Mouse (Mus musculus) 416B (cell line): ENCODE measurements at regions not wholly inside any gene's neighbourhood (a gene's known extent, or its start where the extent isn't known, plus 50 kb on each side); places are given as distances from the start of the nearest gene placed in this dataset.
A peak's percentile ranks its signal among the peaks of the same experiment; 100 is the strongest.
"Not testable (repeated sequence)": the region's sequence is repeated elsewhere in the genome, so short reads cannot be mapped to it uniquely, and the experiment has no call there.

Experiments
- DNase-seq: peaks from one replicate; pipeline ENCODE4 v3.0.0; 2011; ENCODE audit warnings: low read depth

DNA sequence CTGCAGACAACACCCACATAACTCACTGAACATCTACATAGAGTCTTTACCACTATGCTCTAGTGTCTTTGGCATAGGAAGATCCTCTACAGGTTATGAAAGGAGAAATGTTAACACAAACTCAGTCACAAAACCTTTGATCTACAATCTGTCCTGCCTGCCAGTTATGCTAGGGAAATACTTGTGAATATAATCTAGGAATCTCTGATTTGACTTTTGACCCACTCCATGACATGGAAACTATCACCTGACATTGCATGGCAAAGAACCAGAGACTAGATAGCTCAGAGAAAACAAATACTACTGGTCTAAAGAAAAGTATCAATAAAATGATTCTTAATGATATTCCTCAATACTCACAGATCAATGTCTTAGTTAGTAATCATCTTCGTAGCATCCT, 524.3 kb upstream of the Kif18a start:
- DNase-seq, result no peak

DNA sequence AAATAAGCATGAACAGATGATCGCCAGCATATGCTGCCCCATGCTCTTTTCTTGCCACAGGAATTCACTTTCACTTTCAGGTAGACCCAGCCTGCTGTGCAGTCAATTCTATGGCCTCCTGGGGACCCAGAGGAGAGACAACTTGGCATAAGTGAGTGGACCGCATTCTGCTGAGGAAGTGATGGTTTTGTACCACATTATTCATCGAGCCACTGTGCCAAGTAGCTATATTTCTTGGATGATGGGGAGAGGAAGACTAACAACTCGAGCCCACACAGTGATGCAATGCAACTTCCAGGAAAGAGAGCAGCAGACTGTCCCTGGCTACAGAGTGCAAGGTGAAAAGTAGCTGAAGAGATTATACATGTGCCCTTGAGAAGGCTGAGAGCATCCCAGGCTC, 515.8 kb upstream of the Kif18a start:
- peak; percentile 18 for DNase-seq

DNA sequence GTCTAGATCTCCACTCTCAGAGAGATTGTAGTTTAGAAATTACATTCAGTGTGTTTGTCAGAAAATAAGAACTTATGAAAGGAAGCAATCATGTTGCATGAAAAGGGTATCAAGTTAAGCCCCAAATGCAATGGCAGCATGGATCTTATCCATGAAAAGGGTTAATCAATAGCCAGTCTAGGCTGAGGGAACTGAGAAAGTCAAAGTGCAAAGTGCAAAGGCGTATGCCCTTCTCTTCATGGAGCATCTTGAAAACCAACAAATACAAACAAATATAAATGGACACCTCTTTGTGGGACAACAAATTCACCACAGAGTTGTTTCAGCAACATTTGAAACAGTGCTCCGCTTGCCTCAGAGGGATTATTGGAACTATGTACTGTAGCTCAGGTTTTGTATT, 514.1 kb upstream of the Kif18a start:
- DNase-seq, result no peak

DNA sequence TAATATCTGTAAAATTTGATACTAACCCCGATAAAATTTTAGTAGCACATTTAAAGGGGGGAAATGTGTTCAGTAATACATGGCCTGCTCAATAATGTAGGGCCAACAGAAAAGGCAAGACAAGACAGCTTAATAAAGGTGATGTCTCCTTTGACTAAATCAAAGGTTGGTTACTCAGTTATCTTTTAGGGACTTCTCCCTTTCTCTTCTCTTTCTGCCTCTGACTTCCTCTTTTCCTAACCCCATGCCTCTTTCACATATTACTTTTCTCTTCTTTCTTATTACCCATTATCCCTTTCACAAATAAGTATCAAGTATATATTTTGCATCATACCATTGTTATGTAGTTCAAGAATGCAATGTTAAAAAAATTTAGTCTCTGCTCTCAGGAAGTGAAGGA, 510.2 kb upstream of the Kif18a start:
- DNase-seq, result no peak

DNA sequence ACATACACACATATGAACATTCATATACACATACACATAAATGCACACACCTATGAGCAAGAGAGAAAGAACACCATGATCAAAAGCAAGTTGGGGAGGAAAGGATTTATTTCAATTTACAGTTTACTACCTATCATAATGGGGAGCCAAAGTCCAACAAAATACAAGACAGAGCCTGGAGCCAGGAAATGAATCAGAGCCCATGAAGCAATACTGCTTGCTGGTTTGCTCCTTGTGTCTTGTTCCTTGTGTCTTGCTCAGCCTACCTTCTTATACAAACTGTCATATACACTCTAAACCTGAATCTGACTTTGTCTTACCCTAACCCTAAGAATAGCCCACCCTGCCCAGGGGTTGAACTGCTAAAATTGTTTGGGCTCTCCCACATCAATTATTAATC, 497.1 kb upstream of the Kif18a start:
- peak; percentile 17 for DNase-seq

DNA sequence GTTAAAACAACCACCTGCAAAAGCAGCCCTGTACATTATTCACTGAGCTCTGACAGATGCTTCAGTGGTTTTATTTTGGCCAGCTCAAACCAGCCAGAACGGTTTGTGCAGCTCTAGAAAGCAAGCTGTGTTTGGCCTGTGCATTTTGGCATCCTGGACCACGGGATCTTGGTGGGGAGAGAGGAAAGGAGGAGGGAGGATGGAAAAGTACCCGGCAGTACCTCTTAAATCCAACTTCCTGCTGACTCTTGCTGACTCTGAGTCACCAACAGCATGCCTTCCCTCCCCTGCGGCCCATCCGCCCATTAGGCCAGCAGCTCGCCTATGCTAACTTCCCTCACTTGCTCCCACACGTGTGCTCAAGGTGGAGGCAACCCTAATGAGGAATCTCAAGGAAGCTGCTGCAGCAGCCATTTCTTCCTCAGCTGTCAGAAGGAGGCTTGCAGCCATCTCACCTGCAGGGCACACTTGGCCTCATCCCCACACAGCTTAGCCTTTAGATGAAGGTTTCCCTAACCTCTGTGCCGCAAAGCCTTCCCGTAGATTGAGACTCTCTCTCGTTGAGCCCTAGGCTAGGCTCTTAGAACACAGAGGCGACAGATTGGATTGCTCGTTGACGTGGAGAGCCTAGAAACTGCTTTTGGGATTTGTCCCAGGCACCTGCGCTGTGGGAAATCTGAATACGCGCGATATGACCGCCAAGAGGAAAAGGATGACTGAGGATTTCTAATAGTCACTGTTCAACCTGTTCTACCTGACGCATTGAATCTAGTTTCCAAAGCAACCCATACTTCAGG, 495.2 kb upstream of the Kif18a start:
- no peak for DNase-seq

DNA sequence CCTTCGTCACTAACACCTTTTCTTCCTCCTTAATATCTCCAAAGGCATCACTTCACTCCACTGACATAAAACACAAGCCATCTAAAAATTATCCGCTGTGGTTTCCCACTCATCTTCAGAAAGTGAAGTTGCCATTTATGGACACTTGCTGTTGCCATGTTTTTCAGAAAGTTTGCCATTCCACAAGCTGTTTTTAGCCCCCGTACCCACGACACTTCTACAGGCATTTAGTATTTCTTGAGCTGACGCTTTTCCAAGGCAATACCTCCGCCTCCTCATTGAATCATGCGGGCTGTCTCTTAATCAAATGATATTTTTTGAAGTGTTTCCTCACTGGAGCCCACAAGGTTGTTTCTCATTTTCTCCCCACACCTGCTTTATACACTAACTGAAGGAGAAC, 491.4 kb upstream of the Kif18a start:
- DNase-seq, result no peak

DNA sequence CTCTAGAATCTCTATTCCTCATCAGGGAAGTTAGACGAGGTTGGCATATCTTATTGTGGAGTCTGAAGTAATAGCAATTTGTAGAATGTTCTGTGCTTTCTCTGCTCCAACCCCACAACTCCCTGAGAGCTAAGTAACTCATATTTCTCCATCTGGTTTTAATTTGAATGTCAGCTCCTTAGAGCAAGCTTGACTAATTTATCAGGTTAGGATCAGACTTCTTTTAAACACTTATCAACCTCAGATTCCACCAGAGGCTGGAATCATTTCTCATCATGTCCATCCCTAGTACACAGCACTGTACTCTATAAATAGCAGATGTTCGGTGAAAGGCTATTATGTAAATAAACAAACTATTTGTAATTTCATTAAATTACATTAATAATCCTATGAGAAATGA, 485.4 kb upstream of the Kif18a start:
- DNase-seq, result no peak

DNA sequence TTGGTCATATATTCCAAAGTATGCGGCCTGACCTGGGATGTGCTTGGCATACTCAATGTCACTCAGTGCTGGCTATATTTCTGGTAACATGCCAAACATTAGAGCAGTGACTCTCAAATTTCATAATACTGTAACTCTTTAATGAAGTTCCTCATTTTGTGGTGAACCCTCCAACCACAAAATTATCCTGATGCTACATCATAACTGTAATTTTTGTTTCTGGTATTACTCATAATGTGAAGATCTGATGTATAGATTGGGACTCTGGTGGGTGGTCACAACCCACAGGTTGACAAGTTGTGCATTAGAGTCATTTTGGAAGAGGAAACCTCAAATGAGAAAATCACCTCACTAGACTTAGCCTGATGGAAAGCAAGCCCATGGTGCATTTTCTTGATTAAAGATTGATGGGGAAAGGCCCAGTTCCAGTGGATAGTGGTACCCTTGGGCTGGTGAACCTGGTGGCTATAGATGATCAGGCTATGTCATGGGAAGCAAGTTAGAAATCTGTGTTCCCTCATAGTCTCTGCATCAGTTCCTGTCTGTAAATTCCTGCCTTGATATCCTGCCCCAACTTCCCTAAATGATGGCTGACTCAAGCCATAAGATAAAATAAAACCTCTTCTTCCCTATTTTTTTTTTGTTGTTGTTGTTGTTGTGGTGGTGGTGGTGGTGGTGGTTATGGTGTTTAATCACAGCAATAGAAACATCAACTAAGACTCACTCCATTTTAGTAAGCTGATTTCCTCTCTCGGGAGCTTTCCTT, 483.5 kb upstream of the Kif18a start:
- DNase-seq, result peak; percentile 87

DNA sequence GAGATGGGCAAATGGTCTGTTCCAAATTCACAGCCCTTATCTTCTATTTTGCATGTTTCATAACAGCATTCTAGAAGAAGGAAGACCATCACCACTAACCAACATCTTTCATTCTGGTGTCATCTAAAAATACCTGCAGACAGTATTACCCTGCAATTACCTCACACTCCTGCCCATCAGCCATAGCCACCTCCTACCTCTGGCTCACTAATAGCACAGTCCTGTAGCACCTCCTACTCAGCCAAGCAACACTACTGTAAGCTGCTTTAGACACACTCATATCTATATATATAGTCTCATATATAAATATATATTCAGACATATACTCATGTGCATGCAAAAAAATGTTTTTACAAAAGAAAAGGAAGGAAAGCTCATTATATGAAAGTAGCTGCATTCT, 468.2 kb upstream of the Kif18a start:
- no peak for DNase-seq

DNA sequence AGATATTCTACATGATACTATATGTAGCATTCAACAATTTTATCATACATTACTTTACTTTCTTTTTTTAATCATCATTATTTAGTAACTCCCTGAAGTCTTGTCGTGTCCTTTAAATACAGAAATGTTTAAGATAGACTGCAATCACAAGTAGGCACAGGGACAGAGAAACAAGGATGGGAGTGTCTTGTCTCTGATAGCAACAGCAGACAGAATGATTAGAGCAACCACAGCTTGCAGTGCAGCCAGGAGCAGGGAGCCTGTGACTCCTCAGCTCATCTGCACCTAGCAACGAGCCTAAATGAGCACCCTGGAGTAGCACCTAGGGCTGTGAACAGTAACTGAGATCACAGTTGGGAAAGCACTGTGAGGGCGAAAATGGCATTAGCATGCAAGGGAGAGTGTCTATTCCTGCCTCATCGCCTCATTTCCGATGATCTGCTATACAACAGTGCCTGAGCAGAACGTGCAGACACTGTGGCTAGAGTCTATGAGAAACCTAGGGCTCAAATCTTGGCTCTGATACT, 467.4 kb upstream of the Kif18a start:
- no peak for DNase-seq

DNA sequence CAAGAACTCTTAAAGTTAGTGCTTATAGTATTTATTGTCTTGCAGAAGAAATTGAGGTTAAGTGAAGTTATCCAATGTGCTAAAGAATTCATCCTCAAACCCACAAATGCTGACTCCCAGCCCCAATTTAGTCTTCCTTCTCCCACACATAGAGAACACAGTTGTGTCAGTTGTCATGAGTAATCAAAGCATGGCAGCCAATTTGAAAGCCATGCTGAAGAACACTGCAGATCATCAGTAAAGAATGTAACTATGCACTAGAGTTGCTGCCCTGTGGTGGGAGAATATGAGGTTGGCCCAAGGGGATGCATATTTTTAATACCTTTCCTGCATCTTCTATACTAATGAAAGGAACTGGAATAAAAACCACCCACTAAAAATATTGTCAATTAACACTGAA, 464.0 kb upstream of the Kif18a start:
- no peak for DNase-seq

DNA sequence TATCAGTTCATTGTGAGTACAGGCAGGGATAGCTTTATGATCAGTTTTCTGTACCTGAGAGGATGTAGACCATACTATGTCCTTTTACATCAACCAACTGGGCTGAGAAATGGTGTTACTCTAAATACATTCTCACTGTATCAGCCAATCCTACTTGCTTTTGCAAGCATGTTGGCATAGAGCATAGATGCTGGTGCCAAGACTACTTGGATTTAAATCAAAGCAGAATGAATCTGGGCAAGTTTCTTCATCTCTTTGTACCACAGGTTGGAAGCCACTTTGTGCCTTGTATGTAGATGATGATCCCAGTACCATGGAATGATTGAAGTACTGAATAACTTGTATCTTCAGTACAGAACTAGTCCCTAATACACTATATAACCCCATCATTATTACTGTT, 456.5 kb upstream of the Kif18a start:
- no peak for DNase-seq

DNA sequence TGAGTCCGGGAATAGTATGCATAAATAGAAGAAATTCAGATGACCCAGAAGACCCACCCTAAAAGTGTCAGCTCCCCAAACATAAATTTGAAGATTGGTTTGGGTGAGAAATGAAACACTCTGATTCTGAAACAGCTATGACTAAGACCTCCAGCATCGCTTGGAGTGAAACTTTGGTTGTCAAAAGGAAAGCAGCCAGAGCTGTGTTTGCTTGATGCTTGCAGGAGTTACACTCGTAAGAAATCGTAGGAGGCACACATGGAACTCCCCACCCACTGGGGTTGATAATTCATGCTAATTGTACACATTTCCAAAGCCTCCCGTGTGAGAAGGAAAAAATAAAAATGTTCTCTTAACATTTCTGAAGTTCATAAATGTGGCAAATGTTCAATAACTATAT, 454.6 kb upstream of the Kif18a start:
- no peak for DNase-seq

DNA sequence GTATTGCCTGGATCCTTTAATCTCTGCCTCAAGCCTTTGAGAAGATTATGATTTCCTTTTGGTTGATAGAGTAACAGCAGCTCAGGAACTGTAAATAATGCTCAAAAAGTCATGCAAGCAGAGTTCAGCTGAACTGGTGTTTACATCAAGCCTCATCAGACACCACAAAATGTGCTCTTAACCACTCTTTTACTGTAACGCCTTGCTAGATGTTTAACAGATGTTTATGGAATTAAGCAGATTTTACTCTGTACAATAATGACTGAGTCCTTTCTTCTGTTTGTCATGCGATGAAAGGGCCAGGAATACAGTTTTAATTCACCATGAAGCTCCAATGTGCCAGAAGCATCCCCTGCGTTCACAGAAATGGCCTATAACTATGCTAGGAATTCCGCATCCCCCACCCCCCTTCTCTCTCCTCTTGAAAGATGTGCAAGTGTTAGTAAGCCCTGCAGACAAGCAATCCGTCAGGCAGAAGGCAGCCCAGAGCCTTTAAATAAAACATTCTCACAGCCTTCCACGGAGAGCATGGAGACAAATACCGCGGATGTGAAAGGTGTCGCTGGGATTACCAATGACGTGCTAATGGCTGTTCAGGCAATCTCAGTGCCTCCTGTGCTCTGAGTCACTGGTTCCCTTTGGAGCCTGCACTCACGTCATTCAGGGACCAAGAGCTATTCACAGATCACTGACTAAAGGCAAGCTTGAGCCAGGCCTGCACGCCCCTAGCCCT, 453.3 kb upstream of the Kif18a start:
- no peak for DNase-seq

DNA sequence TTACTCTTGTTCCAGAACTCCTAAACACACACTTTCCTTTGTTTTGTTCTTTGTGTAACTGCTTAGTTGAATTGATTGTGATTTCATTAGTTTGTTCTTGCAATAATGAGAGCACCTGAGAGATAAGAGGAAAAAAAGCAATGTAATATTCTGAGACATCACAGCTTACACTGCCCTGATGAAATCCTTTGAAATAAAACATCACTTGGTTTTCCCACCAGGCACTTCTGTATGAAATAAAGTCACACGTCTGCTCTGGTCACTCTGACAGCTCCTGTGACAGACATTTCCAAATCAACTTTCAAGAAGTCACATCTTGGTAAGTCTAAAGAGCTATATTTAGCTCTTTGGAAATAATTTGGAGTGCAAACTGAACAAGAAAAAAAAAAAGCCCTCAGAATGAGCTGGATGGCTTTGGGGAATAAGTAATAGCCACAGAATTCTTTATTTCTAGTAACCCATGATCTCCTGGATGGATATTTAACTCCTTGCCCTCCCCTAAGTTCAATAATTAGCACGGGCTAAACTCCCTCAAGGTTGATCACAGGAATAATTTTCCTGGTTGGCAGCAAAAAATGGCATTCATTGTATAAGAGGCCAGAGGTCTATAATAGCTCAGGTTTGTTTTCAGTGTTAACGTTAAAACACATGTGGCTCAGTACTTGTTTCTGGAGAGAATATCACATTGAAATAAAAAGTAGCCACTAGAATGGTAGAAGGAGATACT, 452.4 kb upstream of the Kif18a start:
- no peak for DNase-seq

DNA sequence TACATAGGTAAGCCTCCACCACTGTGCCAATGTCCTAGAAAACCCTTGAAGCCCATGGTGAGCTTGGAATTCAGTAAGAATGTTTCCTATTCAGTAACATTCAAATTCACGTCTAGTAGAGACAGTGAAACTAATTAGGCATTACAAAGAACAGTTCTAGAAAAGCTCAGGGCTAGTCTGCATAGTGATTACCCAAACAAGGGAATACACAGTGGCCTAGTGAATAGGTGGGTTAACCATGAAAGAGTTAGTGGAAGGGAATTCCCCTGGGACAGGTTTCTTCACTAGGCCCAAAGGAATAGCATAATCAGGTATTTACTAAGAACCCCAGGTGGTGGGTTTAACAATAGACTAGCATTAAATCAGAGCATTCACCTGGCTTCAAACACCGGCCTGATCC, 436.7 kb upstream of the Kif18a start:
- DNase-seq, result not testable (repeated sequence)

DNA sequence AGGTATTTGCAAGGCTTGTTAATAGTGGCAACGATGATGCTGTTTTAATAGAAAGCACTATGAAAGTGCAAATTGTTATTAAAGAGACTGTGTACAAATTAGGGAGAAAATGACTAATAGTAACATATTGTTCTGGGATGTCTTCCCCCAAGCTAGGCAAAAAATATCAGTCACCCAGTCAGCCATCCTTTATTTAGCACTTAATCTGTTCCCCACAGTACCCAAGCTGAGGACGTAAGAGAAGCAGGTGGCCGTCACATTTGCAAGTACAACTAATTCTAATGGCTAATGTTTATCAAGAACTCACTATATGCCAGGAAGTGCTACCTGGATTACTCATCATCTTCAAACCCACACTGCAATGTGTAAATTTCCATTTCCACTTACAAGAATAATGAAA, 432.5 kb upstream of the Kif18a start:
- no peak for DNase-seq

DNA sequence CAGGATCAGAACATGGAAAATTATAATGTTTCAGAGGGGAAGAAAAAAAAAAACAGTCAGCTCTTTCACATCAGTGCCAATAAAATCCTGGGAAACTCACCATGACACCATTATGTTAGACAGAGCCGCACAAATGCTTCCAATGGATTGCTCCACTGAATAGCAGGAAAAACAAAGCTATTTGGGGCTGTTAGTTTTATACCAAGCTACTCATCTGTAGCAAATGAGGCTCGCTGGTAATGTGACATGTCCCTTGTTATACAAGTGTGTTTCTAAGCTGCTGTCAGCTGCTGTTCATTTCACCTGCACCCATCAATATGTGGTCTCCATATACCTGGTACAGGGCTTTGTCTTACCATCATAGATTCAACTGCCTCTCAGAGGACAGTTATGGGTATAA, 426.1 kb upstream of the Kif18a start:
- DNase-seq, result no peak

DNA sequence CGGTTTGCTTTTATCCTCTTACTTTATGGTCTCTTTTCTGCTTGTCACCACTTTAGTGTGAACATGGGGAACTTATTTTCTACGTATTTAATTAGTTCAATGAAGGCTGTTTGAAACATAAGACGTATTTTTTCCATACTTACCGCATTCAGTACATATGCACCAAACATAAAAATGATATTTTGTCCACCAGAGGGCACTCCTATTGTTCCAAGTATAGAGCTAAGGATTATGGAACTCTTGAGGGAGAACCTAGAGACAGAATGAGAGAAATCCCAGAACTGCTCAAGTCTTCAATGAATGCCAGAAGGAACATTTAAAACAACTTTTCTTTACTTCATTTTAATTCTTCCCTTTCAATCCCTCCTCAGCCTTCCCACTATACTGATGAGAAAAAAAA, 403.4 kb upstream of the Kif18a start:
- DNase-seq, result peak; percentile 43

DNA sequence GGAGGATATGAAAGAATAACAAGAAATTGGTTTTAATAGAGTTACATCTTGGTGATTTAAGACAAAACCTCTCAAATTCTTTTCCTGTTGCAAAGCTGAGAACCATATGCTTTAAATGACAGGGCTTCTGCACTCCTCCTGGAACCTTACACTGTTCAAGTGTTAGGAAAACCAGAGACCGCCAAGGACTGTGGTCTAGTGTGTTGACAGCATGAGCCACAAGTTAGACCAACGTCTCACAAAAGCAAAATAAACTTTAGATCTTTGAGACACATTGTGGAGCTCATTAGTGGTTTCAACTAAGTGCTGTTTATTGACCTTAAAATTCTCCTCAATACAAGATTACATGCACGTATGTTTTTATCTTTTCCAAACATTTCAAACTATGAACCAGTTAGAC, 402.9 kb upstream of the Kif18a start:
- no peak for DNase-seq

DNA sequence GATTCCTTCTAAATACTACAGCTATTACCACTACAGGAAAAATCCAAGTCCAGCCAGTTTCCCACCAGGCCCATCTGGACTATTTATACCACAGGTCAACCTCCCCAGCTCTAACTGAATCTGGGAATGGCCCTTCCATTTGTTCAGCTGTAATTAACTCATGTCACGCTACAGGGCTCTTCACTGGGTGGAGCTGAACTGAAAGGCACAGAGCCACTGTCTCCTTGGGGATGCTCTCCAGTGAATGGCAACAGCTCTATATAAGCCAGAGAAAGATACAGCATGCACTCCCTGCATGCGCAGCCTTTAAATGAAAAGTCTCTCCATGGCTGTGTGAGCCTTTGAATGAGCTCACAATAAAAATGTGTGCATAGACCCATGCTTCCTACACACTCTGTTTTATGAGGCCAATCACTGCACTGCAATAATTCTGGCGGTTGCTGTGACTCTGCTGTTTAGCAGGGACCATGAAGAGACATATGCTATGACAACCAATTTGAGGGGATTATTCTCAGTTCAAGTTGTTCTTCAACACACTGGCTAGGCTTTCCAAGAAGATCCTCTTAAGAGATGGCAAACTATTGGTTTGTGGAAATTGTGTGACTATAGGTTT, 376.3 kb upstream of the Kif18a start:
- DNase-seq, result no peak
